Mouse (Mus musculus) hindbrain, embryonic 16.5 days (tissue): Measurements from ENCODE around the gene Gpr182. TPM values are rescaled to one million over a fixed set of nuclear protein-coding genes. Genes with fewer than 3 reads are reported as not detected.
A peak's percentile ranks its signal among the peaks of the same experiment; 100 is the strongest.

Experiments
- ATAC-seq: fragments of 200-750 bp; cut with Nextera tagmentation; 2 replicates; pipeline ENCODE4 v1.8.0; 2017; ENCODE audit warnings: moderate TSS enrichment, moderate library complexity
- H3K27ac ChIP-seq: fragments of 300-500 bp; sonication (generic); 2 replicates; pipeline ENCODE4 v1.5.1; 2014; ENCODE audit warnings: low read depth, mild to moderate bottlenecking, control low read depth, low read length, moderate library complexity
- H3K27me3 ChIP-seq: fragments of 300-500 bp; sonication (generic); replicated peaks from 2 replicates; pipeline ENCODE4 v1.6.1; 2014; ENCODE audit warnings: low read length; ENCODE audit not compliant: control insufficient read depth, insufficient read depth
- H3K36me3 ChIP-seq: fragments of 300-500 bp; sonication (generic); 2 replicates; pipeline ENCODE4 v1.6.1; 2014; ENCODE audit warnings: mild to moderate bottlenecking, low read length, moderate library complexity, mixed read lengths; ENCODE audit not compliant: control insufficient read depth, insufficient read depth
- H3K4me1 ChIP-seq: fragments of 300-500 bp; sonication (generic); 2 replicates; pipeline ENCODE4 v1.6.1; 2014; ENCODE audit warnings: low read depth, low read length; ENCODE audit not compliant: control insufficient read depth, insufficient read depth
- H3K4me2 ChIP-seq: fragments of 300-500 bp; sonication (generic); 2 replicates; pipeline ENCODE4 v1.6.1; 2014; ENCODE audit warnings: mild to moderate bottlenecking, low read length, control low read depth, moderate library complexity
- H3K4me3 ChIP-seq: fragments of 300-500 bp; sonication (generic); 2 replicates; pipeline ENCODE4 v1.5.1; 2014; ENCODE audit warnings: mild to moderate bottlenecking, low read length, control low read depth, moderate library complexity
- H3K9ac ChIP-seq: fragments of 300-500 bp; sonication (generic); 2 replicates; pipeline ENCODE4 v1.6.1; 2014; ENCODE audit warnings: low read depth, mild to moderate bottlenecking, control low read depth, low read length, moderate library complexity
- H3K9me3 ChIP-seq: fragments of 300-500 bp; sonication (generic); 2 replicates; pipeline ENCODE4 v1.6.1; 2014; ENCODE audit warnings: mild to moderate bottlenecking, low read length, moderate library complexity; ENCODE audit not compliant: control insufficient read depth
- WGBS: fragments of 180-500 bp; shearing (Covaris S2); extraction: QIAGEN DNeasy Blood & Tissue Kit; methylation state at CpG from one replicate; pipeline ENCODE4 v1.1.7; 2014; 5-methylcytosine and 5-hydroxymethylcytosine counted together
- polyA plus RNA-seq: library from polyadenylated mRNA; unstranded; fragments of >200 nt; fragmentation: Nextera tagmentation; extraction: Ambion mirVana; gene quantifications from 2 replicates; pipeline ENCODE4 v1.2.1, GENCODE M21; 2015

Gene Gpr182
- polyA plus RNA-seq, 1 experiment from 2014 or later = 2.0 TPM

GRCm38 (mm10) chr10:127744661-127745060, 6.9 kb downstream of the Gpr182 start:
- no peak overlapping the region for H3K9ac ChIP-seq
- no peak overlapping the region for H3K4me3 ChIP-seq
- WGBS = 72% methylated on average over 5 of the region's 5 CpGs
- no peak for ATAC-seq
- no peaks in the 10 kb centered on the region for H3K9me3 ChIP-seq
- peaks cover 10% of the 10 kb centered on the region for H3K4me1 ChIP-seq
- H3K4me2 ChIP-seq = no peak overlapping the region
- no peak overlapping the region for H3K27ac ChIP-seq
- peaks cover 37% of the 10 kb centered on the region for H3K36me3 ChIP-seq
- H3K27me3 ChIP-seq = no peaks in the 10 kb centered on the region

GRCm38 (mm10) chr10:127739661-127740161, 11.8 kb downstream of the Gpr182 start:
- H3K27ac ChIP-seq = peak overlapping the region; percentile 81
- no peaks in the 10 kb centered on the region for H3K27me3 ChIP-seq
- H3K9me3 ChIP-seq = no peaks in the 10 kb centered on the region
- 0% methylated on average over 24 of the region's 55 CpGs for WGBS
- peak overlapping the region; percentile 98 for H3K9ac ChIP-seq
- H3K36me3 ChIP-seq = peaks cover 30% of the 10 kb centered on the region
- H3K4me3 ChIP-seq = peak overlapping the region; percentile 92
- ATAC-seq = peak; percentile 81
- peak overlapping the region; percentile 67 for H3K4me2 ChIP-seq
- H3K4me1 ChIP-seq = peaks cover 10% of the 10 kb centered on the region

- Histone ChIP-seq H3K4me3 (peak within 1 kb of the TSS; percentile 92), H3K27ac (peak within 1 kb of the TSS; percentile 81), H3K9ac (peak within 1 kb of the TSS; percentile 98), H3K4me2 (peak within 1 kb of the TSS; percentile 67), H3K27me3 (no peaks in the 10 kb centered on the region), H3K4me1 (peaks cover 10% of the 10 kb centered on the region), H3K9me3 (no peaks in the 10 kb centered on the region), H3K36me3 (peaks cover 25% of the 10 kb centered on the region)
- WGBS = 2% methylated on average over 20 of the region's 61 CpGs
- peak; percentile 90 for ATAC-seq
These were observed 12.4 kb downstream of the Gpr182 start, which contains the start of gene Zbtb39 for GRCm38 (mm10) chr10:127739083-127739660. TSS of gene Zbtb39 (plus strand) at chr10:127739538.

- Histone ChIP-seq H3K4me2 (peak overlapping the region; percentile 67; the same call in 1 of the 2 replicates), H3K4me1 (peaks cover 10% of the 10 kb centered on the region), H3K36me3 (peaks cover 17% of the 10 kb centered on the region), H3K9me3 (no peaks in the 10 kb centered on the region), H3K27ac (no peak overlapping the region), H3K27me3 (no peaks in the 10 kb centered on the region), H3K9ac (no peak overlapping the region), H3K4me3 (no peak overlapping the region)
- WGBS = 46% methylated on average over 13 of the region's 13 CpGs
- no peak for ATAC-seq
These were observed 13.2 kb downstream of the Gpr182 start for GRCm38 (mm10) chr10:127738151-127738882.

GRCm38 (mm10) chr10:127737552-127737951, 14.0 kb downstream of the Gpr182 start:
- Histone ChIP-seq H3K9me3 (no peaks in the 10 kb centered on the region), H3K4me3 (no peak overlapping the region), H3K27me3 (no peaks in the 10 kb centered on the region), H3K4me2 (no peak overlapping the region), H3K27ac (no peak overlapping the region), H3K4me1 (peaks cover 10% of the 10 kb centered on the region), H3K36me3 (peaks cover 9% of the 10 kb centered on the region), H3K9ac (no peak overlapping the region)
- no peak for ATAC-seq
- WGBS = 27% methylated on average over 2 of the region's 2 CpGs

GRCm38 (mm10) chr10:127736916-127737315, 14.6 kb downstream of the Gpr182 start:
- Histone ChIP-seq H3K27ac (no peak overlapping the region), H3K27me3 (no peaks in the 10 kb centered on the region), H3K36me3 (peaks cover 4% of the 10 kb centered on the region; the same call in 1 of the 2 replicates), H3K9me3 (no peaks in the 10 kb centered on the region), H3K9ac (no peak overlapping the region), H3K4me2 (no peak overlapping the region), H3K4me1 (peaks cover 10% of the 10 kb centered on the region), H3K4me3 (no peak overlapping the region)
- 75% methylated on average over 4 of the region's 4 CpGs for WGBS
- ATAC-seq = no peak

GRCm38 (mm10) chr10:127736266-127736665, 15.3 kb downstream of the Gpr182 start:
- no peak overlapping the region for H3K4me3 ChIP-seq
- H3K27ac ChIP-seq = no peak overlapping the region
- H3K4me1 ChIP-seq = peaks cover 10% of the 10 kb centered on the region
- H3K36me3 ChIP-seq = no peaks in the 10 kb centered on the region
- no peak overlapping the region for H3K4me2 ChIP-seq
- 84% methylated on average over 2 of the region's 2 CpGs for WGBS
- no peaks in the 10 kb centered on the region for H3K9me3 ChIP-seq
- no peak for ATAC-seq
- no peaks in the 10 kb centered on the region for H3K27me3 ChIP-seq
- H3K9ac ChIP-seq = no peak overlapping the region

GRCm38 (mm10) chr10:127734434-127734833, 17.1 kb downstream of the Gpr182 start:
- ATAC-seq = no peak
- WGBS = 53% methylated on average over 5 of the region's 5 CpGs

GRCm38 (mm10) chr10:127731397-127731796, 20.1 kb downstream of the Gpr182 start:
- H3K9ac ChIP-seq = no peak overlapping the region
- H3K36me3 ChIP-seq = no peaks in the 10 kb centered on the region
- peaks cover 2% of the 10 kb centered on the region; the same call in 1 of the 2 replicates for H3K4me1 ChIP-seq
- H3K27me3 ChIP-seq = no peaks in the 10 kb centered on the region
- no peak for ATAC-seq
- H3K4me3 ChIP-seq = no peak overlapping the region
- H3K27ac ChIP-seq = no peak overlapping the region
- H3K9me3 ChIP-seq = no peaks in the 10 kb centered on the region
- WGBS = 41% methylated on average over 5 of the region's 5 CpGs
- H3K4me2 ChIP-seq = no peak overlapping the region

More at GRCm38 (mm10) chr10:127734434-127734833, 17.1 kb downstream of the Gpr182 start:
- Histone ChIP-seq H3K36me3 (no peaks in the 10 kb centered on the region), H3K27ac (no peak overlapping the region), H3K4me1 (peaks cover 2% of the 10 kb centered on the region; the same call in 1 of the 2 replicates), H3K9me3 (no peaks in the 10 kb centered on the region), H3K4me3 (no peak overlapping the region), H3K27me3 (no peaks in the 10 kb centered on the region), H3K9ac (no peak overlapping the region), H3K4me2 (no peak overlapping the region)
